Mouse (Mus musculus): ENCODE measurements around the gene Mad2l1bp.

DNA sequence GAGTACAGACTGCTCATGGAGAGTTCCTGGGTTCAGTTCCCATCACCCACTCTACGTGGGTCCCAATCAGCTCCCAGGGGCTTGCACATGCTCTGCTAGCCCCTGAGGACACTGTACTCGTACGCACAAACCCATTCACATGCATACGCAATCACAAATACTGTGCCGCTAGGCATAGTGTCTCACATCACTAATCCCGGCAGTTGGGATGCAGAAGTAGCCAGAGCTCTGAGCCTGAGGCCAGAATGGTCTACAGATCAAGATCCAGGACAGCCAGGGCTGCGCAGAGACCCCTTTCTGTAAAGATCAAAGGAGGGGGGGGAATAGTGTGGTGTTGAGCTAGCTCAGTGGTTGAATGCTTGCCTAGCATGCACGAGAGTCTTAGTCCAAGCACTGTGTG is 3.8 kb upstream of the Mad2l1bp start:
- TF ChIP-seq GATA1 (IDR thresholded peaks at IDR 0.05; ENCODE audit: borderline replicate concordance, low read length): no peak
- TF ChIP-seq FLI1 (IDR thresholded peaks at IDR 0.05; ENCODE audit: low read length): no peak
